Mouse (Mus musculus): Measurements from ENCODE around the gene Etnppl.

Gene Etnppl

DNA sequence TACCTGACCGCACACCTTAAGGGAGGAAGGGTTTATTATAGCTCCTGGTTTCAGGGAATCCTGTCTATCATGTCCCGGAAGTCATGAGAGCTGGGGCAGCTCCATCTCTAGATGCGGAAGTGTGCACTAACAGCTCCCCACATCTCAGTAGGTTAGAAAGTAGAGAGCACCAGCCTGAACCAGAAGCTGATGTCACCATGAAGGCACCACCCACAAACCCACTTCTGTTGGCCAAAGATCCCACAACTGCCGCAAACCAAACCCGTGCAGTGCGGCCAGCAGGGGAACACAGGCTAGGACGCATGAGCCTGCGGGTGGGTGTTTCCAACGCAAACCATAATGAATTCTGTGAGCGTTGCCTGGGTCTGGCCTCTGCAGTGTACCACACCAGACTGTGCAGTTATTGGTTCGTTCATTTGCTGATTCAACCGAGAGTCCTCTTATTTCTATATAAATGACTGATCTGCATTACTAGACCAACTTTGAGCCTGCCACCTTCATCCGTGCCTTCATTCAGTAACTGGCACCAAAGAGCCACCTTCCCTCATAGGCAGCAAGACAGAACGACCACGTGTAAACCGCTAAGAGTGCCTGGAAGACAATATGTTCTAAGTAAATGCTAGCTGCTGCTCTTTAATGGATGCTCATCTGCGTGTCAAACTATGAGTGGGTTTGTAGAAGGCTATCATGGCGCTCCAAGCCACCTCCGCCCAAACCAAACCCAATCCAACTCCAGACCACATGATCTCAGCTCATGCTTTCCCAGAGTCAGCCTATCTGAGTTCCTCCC is 60.6 kb downstream of the Etnppl start:
- no peak for DNase-seq (ENCODE audit: extremely low read depth, low read depth)

DNA sequence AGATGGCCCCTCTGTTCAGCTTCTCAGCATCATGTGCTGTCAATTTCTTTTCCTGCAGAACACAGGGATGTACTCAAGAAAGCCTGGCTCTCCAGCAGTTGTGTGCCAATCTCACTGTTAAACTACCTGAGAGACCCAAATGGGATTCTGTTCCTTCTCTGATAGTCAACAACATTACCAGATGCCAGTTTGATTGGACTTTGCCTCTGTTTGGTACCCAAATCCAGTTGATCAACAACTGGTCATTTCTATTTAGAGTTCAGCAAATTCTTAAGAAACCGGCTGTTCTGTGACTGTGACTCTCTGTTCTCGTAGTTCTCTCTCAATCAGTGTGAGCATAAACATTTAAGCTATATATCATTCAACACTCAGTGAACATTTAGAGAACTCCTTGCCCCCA is 64.0 kb downstream of the Etnppl start:
- no peak for DNase-seq (ENCODE audit: extremely low read depth, low read depth)

DNA sequence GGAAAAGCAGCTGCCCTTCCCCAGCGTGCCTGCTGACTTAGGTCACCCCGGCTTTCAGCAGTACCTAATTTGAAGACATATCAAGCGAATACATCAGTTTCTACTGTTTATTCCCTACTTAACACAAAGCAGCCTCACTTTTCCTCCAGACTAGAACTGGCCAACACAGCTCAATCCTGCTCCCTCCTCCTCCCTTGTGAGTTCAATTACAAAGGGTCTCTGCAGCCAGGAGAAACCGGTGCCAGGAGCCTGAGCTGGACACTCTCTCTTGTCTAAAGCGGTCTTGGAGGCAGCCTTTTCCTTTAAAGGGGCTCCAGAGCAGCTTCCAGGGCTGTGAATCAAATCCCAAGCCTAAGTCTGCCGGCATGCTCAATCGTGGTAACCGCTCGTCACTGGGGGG is 64.9 kb downstream of the Etnppl start:
- DNase-seq (ENCODE audit: extremely low read depth, low read depth) = no peak

DNA sequence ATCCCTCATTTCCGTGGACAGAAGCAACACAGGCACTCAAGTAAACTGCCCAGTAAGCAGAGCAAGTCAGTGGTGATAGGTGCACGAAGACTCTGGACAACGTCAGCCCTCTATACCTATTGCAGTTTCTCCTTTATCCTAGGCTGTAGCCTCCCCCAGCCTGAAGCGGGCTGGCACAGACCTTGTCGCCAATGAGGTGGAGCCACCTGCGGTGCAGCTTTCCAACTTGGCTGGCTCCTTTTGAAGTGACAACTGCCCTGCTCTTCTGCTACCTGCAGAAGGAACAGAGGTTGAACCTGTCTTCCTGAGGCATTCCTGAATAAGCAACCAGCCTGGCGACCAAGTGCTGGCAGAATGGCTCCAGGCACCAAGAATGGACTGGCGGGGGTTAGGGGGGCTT is 66.6 kb downstream of the Etnppl start:
- no peak for DNase-seq (ENCODE audit: extremely low read depth, low read depth)

DNA sequence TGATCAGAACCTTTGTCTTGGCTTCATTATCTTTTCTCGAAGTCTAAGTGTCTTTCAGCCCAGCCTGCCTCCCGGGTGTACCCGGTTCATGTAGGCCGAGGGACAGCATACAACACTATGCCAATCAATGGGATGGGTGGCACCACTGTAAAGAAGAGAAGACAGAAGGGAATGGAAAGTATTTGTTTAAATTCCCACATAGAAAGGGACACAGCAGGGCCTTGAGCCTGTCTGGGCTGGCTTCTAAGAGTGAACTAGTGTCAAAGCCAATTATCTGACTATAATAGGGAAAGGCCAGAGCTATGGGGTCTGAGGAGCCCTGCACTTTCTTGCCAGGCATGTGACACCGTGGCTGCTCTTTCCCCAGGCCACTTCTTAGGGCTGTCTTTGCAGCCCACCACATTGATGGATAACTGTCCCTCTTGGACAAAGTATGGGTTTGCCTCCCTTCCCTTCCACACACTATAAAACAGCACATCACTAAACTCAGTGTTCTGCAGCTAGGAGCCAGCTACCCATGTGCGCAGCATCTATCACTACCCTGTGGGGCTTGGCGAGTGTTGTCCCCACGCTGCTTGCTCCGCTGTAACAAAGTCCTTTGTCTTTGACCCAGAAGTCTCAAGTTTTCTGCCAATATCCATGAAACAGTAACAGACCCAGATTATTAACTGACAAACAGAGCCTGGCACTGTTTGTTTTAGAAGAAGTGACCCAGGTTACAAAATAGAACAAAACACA is 67.2 kb downstream of the Etnppl start:
- DNase-seq (ENCODE audit: extremely low read depth, low read depth) = no peak

DNA sequence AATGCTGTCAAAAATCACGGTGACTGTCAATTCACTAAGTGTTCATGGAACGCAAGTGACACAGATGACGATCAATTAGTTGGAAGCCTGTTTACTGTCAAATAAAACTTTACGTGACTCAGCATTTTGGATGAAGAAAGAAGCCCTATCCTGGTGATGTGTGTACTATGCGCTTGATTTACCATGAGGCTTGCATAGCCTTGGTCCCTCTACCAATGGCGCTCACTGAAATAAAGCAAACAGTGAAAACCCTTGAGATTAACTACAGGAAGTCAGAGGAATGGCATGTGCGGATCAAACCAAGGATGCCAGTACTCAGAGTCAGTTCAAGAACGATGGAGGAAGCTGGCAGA is 67.7 kb downstream of the Etnppl start:
- no peak for DNase-seq (ENCODE audit: extremely low read depth, low read depth)

DNA sequence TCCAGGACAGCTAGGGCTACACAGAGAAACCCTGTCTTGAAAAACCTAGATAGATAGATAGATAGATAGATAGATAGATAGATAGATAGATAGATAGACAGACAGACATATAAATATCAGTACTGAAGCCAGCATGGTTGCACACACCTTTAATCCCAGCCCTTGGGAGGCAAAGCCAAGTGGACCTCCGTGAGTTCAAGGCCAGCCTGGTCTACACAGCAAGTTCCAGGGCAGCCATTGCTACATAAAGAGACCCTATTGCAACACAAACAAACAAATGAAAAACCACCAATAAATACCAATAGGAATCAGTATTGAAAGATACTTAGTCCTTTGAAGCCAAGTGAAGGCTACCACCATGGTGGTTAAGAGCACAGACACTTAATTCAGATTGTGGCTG is 69.8 kb downstream of the Etnppl start:
- DNase-seq (ENCODE audit: extremely low read depth, low read depth) = no peak

All from MEL-GATA-1-ER (cell line).